Mouse (Mus musculus) G1E (cell line): ENCODE results near the gene Cebpb.

Source experiments
- CTCF ChIP-seq: IDR thresholded peaks from 2 replicates; pipeline ENCODE4 v1.5.1; 2012; ENCODE audit warnings: low read depth, low read length, inconsistent platforms, mixed read lengths
- GATA1 ChIP-seq: IDR thresholded peaks from 2 replicates; pipeline ENCODE4 v1.6.1; 2012; ENCODE audit warnings: borderline replicate concordance, low read length, inconsistent platforms, mixed read lengths
- TAL1 ChIP-seq: conservative IDR thresholded peaks from 2 replicates; pipeline ENCODE4 v1.6.1; 2012; ENCODE audit warnings: low read depth, low read length, inconsistent platforms, mixed read lengths

GRCm38 (mm10) chr2:167739030-167739429 is 50.3 kb downstream of the Cebpb start:
- TF ChIP-seq CTCF (no peak), TAL1 (no peak), GATA1 (no peak)
